Mouse (Mus musculus): ENCODE data around the gene Sppl2b.

- TF ChIP-seq CTCF (IDR thresholded peaks at IDR 0.05; ENCODE audit: low read depth, low read length) (no peak), POLR2A (IDR thresholded peaks at IDR 0.05; ENCODE audit: extremely low read depth, insufficient read depth, low read length) (no peak)
Measured at GRCm38 (mm10) chr10:80810084-80810483, 45.0 kb upstream of the Sppl2b start.
